Mouse (Mus musculus): Measurements from ENCODE around the gene Entpd2. TPM values are rescaled to one million over a fixed set of nuclear protein-coding genes. Genes with fewer than 3 reads are reported as not detected.

The Entpd2 gene
- polyA plus RNA-seq, 2 experiments: 2.6 to 3.3 TPM

DNA sequence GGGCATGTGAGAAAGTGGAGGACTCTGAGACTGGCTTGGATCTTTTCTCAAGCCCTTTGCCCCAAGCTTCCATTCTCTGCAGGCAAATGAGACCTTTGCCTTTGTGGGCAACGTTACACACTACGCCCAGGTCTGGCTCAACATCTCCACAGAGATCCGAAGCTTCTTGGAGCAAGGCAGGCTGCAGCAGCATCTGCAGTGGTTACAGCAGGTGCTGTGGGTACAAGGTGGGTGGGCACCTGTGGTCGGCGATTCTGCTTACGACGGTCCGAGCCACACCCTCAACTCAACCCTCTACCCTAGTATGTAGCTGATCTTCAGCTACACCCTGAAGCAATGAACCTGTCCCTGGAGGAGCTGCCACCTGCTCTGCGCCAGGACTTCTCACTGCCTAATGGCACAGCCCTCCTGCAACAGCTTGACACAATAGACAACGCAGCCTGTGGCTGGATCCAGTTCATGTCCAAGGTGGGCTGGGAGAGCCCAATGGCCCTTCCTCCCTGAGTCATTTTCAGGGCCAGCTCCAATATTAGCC is 40.7 kb downstream of the Entpd2 start:
- ATAC-seq (ENCODE audit: low FRiP score, low read depth): no peak
- Histone ChIP-seq H3K4me3 (replicated peaks; ENCODE audit: low read length) (no peak overlapping the region), H3K27ac (replicated peaks; ENCODE audit: low read depth, low read length) (no peak overlapping the region), H3K27me3 (ENCODE audit: control insufficient read depth, insufficient read depth, low read length) (no peaks in the 10 kb centered on the region), H3K9me3 (ENCODE audit: control insufficient read depth, low read length) (no peaks in the 10 kb centered on the region), H3K36me3 (ENCODE audit: control insufficient read depth, insufficient read depth, low read length) (no peaks in the 10 kb centered on the region), H3K4me2 (replicated peaks; ENCODE audit: low read depth, low read length, severe bottlenecking) (no peak overlapping the region), H3K4me1 (ENCODE audit: control insufficient read depth, insufficient read depth, low read length) (no peaks in the 10 kb centered on the region), H3K9ac (ENCODE audit: low read depth, low read length, severe bottlenecking) (no peak overlapping the region)
- WGBS: 88% methylated on average over 10 of the region's 10 CpGs
- no peak for DNase-seq (ENCODE audit: low spot score)
- TF ChIP-seq POLR2A (IDR thresholded peaks at IDR 0.05; ENCODE audit: borderline replicate concordance, extremely low read depth, insufficient read depth, insufficient read length): no peak

DNA sequence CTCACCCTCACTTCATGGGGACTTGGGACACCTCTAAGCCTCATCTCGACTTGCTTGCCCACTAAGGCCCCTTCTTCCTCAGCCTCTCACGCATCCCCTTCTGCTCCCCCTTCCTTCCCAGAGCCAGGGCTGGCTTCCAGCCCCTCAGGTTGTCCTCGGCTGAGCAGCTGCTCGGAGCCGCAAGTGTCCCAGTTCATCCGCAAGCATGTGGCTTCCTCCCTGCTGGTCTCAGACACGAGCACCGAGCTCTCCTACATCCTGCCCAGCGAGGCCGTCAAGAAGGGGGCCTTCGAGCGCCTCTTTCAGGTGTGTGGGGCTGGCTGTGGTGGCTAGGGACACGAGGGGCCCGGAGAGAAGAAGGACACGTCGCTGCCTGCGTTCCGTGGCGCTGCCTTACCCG is 45.4 kb downstream of the Entpd2 start:
- no peak for TF ChIP-seq POLR2A (IDR thresholded peaks at IDR 0.05; ENCODE audit: borderline replicate concordance, extremely low read depth, insufficient read depth, insufficient read length)
- no peak for DNase-seq (ENCODE audit: low spot score)
- H3K4me1 ChIP-seq (ENCODE audit: control insufficient read depth, insufficient read depth, low read length): no peaks in the 10 kb centered on the region
- H3K36me3 ChIP-seq (ENCODE audit: control insufficient read depth, insufficient read depth, low read length): 0 out of 2 replicates have a peak, but pooled peaks cover 10% of the 10 kb centered on the region
- no peak overlapping the region; the same call in 1 of the 2 replicates for H3K9ac ChIP-seq (ENCODE audit: low read depth, low read length, severe bottlenecking)
- no peaks in the 10 kb centered on the region for H3K9me3 ChIP-seq (ENCODE audit: control insufficient read depth, low read length)
- no peaks in the 10 kb centered on the region for H3K27me3 ChIP-seq (ENCODE audit: control insufficient read depth, insufficient read depth, low read length)
- no peak for ATAC-seq (ENCODE audit: low FRiP score, low read depth)
- no peak overlapping the region for H3K4me3 ChIP-seq (replicated peaks; ENCODE audit: low read length)
- no peak overlapping the region for H3K27ac ChIP-seq (replicated peaks; ENCODE audit: low read depth, low read length)
- 83% methylated on average over 20 of the region's 20 CpGs for WGBS
- no peak overlapping the region for H3K4me2 ChIP-seq (replicated peaks; ENCODE audit: low read depth, low read length, severe bottlenecking)

DNA sequence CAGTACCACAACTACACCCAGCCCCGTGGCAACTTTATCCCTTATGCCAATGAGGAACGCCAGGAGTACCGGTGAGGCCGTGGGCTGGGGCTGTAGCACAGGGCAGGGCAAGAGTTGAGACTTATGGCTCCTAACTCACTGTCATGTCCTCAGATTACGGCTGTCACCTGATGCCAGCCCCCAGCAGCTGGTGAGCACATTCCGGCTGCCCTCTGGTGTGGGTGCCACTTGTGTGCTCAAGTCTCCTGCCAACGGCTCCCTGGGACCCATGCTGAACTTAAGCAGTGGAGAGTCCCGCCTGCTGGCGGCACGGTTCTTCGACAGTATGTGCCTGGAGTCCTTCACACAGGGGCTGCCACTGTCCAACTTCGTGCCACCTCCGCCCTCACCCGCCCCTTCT is 47.0 kb downstream of the Entpd2 start:
- Histone ChIP-seq H3K36me3 (ENCODE audit: control insufficient read depth, insufficient read depth, low read length) (0 out of 2 replicates have a peak, but pooled peaks cover 10% of the 10 kb centered on the region), H3K4me1 (ENCODE audit: control insufficient read depth, insufficient read depth, low read length) (no peaks in the 10 kb centered on the region), H3K9me3 (ENCODE audit: control insufficient read depth, low read length) (no peaks in the 10 kb centered on the region), H3K27me3 (ENCODE audit: control insufficient read depth, insufficient read depth, low read length) (no peaks in the 10 kb centered on the region), H3K27ac (replicated peaks; ENCODE audit: low read depth, low read length) (no peak overlapping the region), H3K9ac (ENCODE audit: low read depth, low read length, severe bottlenecking) (no peak overlapping the region), H3K4me2 (replicated peaks; ENCODE audit: low read depth, low read length, severe bottlenecking) (no peak overlapping the region), H3K4me3 (replicated peaks; ENCODE audit: low read length) (no peak overlapping the region)
- ATAC-seq (ENCODE audit: low FRiP score, low read depth) (no peak), DNase-seq (ENCODE audit: low spot score) (no peak)
- 88% methylated on average over 14 of the region's 14 CpGs for WGBS
- TF ChIP-seq POLR2A (IDR thresholded peaks at IDR 0.05; ENCODE audit: borderline replicate concordance, extremely low read depth, insufficient read depth, insufficient read length): no peak

Small RNA genes within 50 kb of the gene (microRNA-seq; reads per million reads assigned to microRNA genes)
- gene Mir3087: not detected

Other genes starting within 250 kb of the Entpd2 start
Only the 30 nearest of the 40 such genes appear.
- not detected in 2 replicates for gene Fam166a, start 177.1 kb upstream of the Entpd2 start, polyA plus RNA-seq (2012; rRNA removed)
- gene Fam166a, start 177.1 kb upstream of the Entpd2 start, polyA plus RNA-seq (2014; fragmentation: Nextera tagmentation; extraction: Ambion mirVana): 0.17 TPM in 1 of 2 replicates, not detected in the other
- gene Tubb4b, start 171.2 kb upstream of the Entpd2 start, polyA plus RNA-seq (2012; rRNA removed): 501 and 550 TPM in 2 replicates
- gene Tubb4b, start 171.2 kb upstream of the Entpd2 start, polyA plus RNA-seq (2014; fragmentation: Nextera tagmentation; extraction: Ambion mirVana): 404 and 419 TPM in 2 replicates
- 0.19 TPM in 1 of 2 replicates, not detected in the other for gene Slc34a3, start 161.5 kb upstream of the Entpd2 start, polyA plus RNA-seq (2012; rRNA removed)
- not detected in 2 replicates for gene Slc34a3, start 161.5 kb upstream of the Entpd2 start, polyA plus RNA-seq (2014; fragmentation: Nextera tagmentation; extraction: Ambion mirVana)
- 0.05 TPM in 1 of 2 replicates, not detected in the other for gene Rnf224, start 159.1 kb upstream of the Entpd2 start, polyA plus RNA-seq (2012; rRNA removed)
- gene Rnf224, start 159.1 kb upstream of the Entpd2 start, polyA plus RNA-seq (2014; fragmentation: Nextera tagmentation; extraction: Ambion mirVana): not detected in 2 replicates
- gene Rnf208, start 153.6 kb upstream of the Entpd2 start, polyA plus RNA-seq (2012; rRNA removed): 14.8 and 19.1 TPM in 2 replicates
- gene Rnf208, start 153.6 kb upstream of the Entpd2 start, polyA plus RNA-seq (2014; fragmentation: Nextera tagmentation; extraction: Ambion mirVana): 13.0 and 15.8 TPM in 2 replicates
- gene Cysrt1, start 153.4 kb upstream of the Entpd2 start, polyA plus RNA-seq (2012; rRNA removed): 0.65 and 1.5 TPM in 2 replicates
- gene Cysrt1, start 153.4 kb upstream of the Entpd2 start, polyA plus RNA-seq (2014; fragmentation: Nextera tagmentation; extraction: Ambion mirVana): 2.8 and 7.6 TPM in 2 replicates
- 19.2 and 24.6 TPM in 2 replicates for gene AL732309.1, start 149.0 kb upstream of the Entpd2 start, polyA plus RNA-seq (2012; rRNA removed)
- 6.4 and 8.3 TPM in 2 replicates for gene AL732309.1, start 149.0 kb upstream of the Entpd2 start, polyA plus RNA-seq (2014; fragmentation: Nextera tagmentation; extraction: Ambion mirVana)
- 29.7 and 33.9 TPM in 2 replicates for gene Tmem203, start 140.4 kb upstream of the Entpd2 start, polyA plus RNA-seq (2012; rRNA removed)
- 16.3 and 21.8 TPM in 2 replicates for gene Tmem203, start 140.4 kb upstream of the Entpd2 start, polyA plus RNA-seq (2014; fragmentation: Nextera tagmentation; extraction: Ambion mirVana)
- gene Tprn, start 133.3 kb upstream of the Entpd2 start, polyA plus RNA-seq (2012; rRNA removed): 4.9 and 6.0 TPM in 2 replicates
- 6.1 and 6.8 TPM in 2 replicates for gene Tprn, start 133.3 kb upstream of the Entpd2 start, polyA plus RNA-seq (2014; fragmentation: Nextera tagmentation; extraction: Ambion mirVana)
- gene Ssna1, start 123.4 kb upstream of the Entpd2 start, polyA plus RNA-seq (2012; rRNA removed): 124 and 135 TPM in 2 replicates
- gene Ssna1, start 123.4 kb upstream of the Entpd2 start, polyA plus RNA-seq (2014; fragmentation: Nextera tagmentation; extraction: Ambion mirVana): 254 and 267 TPM in 2 replicates
- gene Anapc2, start 123.4 kb upstream of the Entpd2 start, polyA plus RNA-seq (2012; rRNA removed): 121 and 165 TPM in 2 replicates
- 117 and 126 TPM in 2 replicates for gene Anapc2, start 123.4 kb upstream of the Entpd2 start, polyA plus RNA-seq (2014; fragmentation: Nextera tagmentation; extraction: Ambion mirVana)
- gene Tmem210, start 107.7 kb upstream of the Entpd2 start, polyA plus RNA-seq (2012; rRNA removed): not detected in 2 replicates
- not detected in 2 replicates for gene Tmem210, start 107.7 kb upstream of the Entpd2 start, polyA plus RNA-seq (2014; fragmentation: Nextera tagmentation; extraction: Ambion mirVana)
- gene Lrrc26, start 106.0 kb upstream of the Entpd2 start, polyA plus RNA-seq (2012; rRNA removed): 0.09 TPM in 1 of 2 replicates, not detected in the other
- gene Lrrc26, start 106.0 kb upstream of the Entpd2 start, polyA plus RNA-seq (2014; fragmentation: Nextera tagmentation; extraction: Ambion mirVana): 0.15 TPM in 1 of 2 replicates, not detected in the other
- gene Grin1, start 76.7 kb upstream of the Entpd2 start, polyA plus RNA-seq (2012; rRNA removed): 0.34 and 0.42 TPM in 2 replicates
- 0.43 and 1.3 TPM in 2 replicates for gene Grin1, start 76.7 kb upstream of the Entpd2 start, polyA plus RNA-seq (2014; fragmentation: Nextera tagmentation; extraction: Ambion mirVana)
- 34.8 and 35.3 TPM in 2 replicates for gene Man1b1, start 63.5 kb upstream of the Entpd2 start, polyA plus RNA-seq (2012; rRNA removed)
- gene Man1b1, start 63.5 kb upstream of the Entpd2 start, polyA plus RNA-seq (2014; fragmentation: Nextera tagmentation; extraction: Ambion mirVana): 70.2 and 83.5 TPM in 2 replicates
- 43.6 and 50.6 TPM in 2 replicates for gene Dpp7, start 39.5 kb upstream of the Entpd2 start, polyA plus RNA-seq (2012; rRNA removed)
- gene Dpp7, start 39.5 kb upstream of the Entpd2 start, polyA plus RNA-seq (2014; fragmentation: Nextera tagmentation; extraction: Ambion mirVana): 24.7 and 25.8 TPM in 2 replicates
- gene Uap1l1, start 30.2 kb upstream of the Entpd2 start, polyA plus RNA-seq (2012; rRNA removed): 8.2 and 10.7 TPM in 2 replicates
- gene Uap1l1, start 30.2 kb upstream of the Entpd2 start, polyA plus RNA-seq (2014; fragmentation: Nextera tagmentation; extraction: Ambion mirVana): 15.8 and 17.6 TPM in 2 replicates
- gene Sapcd2, start 23.6 kb upstream of the Entpd2 start, polyA plus RNA-seq (2012; rRNA removed): 42.5 and 59.7 TPM in 2 replicates
- gene Sapcd2, start 23.6 kb upstream of the Entpd2 start, polyA plus RNA-seq (2014; fragmentation: Nextera tagmentation; extraction: Ambion mirVana): 33.1 and 35.9 TPM in 2 replicates
- 76.2 TPM in 2 replicates for gene Npdc1, start 3.5 kb downstream of the Entpd2 start, polyA plus RNA-seq (2012; rRNA removed)
- 38.9 and 42.9 TPM in 2 replicates for gene Npdc1, start 3.5 kb downstream of the Entpd2 start, polyA plus RNA-seq (2014; fragmentation: Nextera tagmentation; extraction: Ambion mirVana)
- gene Fut7, start 27.4 kb downstream of the Entpd2 start, polyA plus RNA-seq (2012; rRNA removed): 0.05 and 0.11 TPM in 2 replicates
- gene Fut7, start 27.4 kb downstream of the Entpd2 start, polyA plus RNA-seq (2014; fragmentation: Nextera tagmentation; extraction: Ambion mirVana): not detected in 2 replicates
- 15.3 and 17.4 TPM in 2 replicates for gene Abca2, start 32.8 kb downstream of the Entpd2 start, polyA plus RNA-seq (2012; rRNA removed)
- gene Abca2, start 32.8 kb downstream of the Entpd2 start, polyA plus RNA-seq (2014; fragmentation: Nextera tagmentation; extraction: Ambion mirVana): 5.9 and 7.4 TPM in 2 replicates
- gene Clic3, start 61.0 kb downstream of the Entpd2 start, polyA plus RNA-seq (2012; rRNA removed): 7.7 and 10.9 TPM in 2 replicates
- gene Clic3, start 61.0 kb downstream of the Entpd2 start, polyA plus RNA-seq (2014; fragmentation: Nextera tagmentation; extraction: Ambion mirVana): 13.4 and 22.5 TPM in 2 replicates
- gene Paxx, start 65.2 kb downstream of the Entpd2 start, polyA plus RNA-seq (2012; rRNA removed): 65.6 and 71.0 TPM in 2 replicates
- gene Paxx, start 65.2 kb downstream of the Entpd2 start, polyA plus RNA-seq (2014; fragmentation: Nextera tagmentation; extraction: Ambion mirVana): 34.0 and 44.9 TPM in 2 replicates
- 0.87 and 2.4 TPM in 2 replicates for gene Ptgds, start 74.2 kb downstream of the Entpd2 start, polyA plus RNA-seq (2012; rRNA removed)
- 4.0 and 4.1 TPM in 2 replicates for gene Ptgds, start 74.2 kb downstream of the Entpd2 start, polyA plus RNA-seq (2014; fragmentation: Nextera tagmentation; extraction: Ambion mirVana)
- not detected in 2 replicates for gene Lcn12, start 98.0 kb downstream of the Entpd2 start, polyA plus RNA-seq (2012; rRNA removed)
- not detected in 2 replicates for gene Lcn12, start 98.0 kb downstream of the Entpd2 start, polyA plus RNA-seq (2014; fragmentation: Nextera tagmentation; extraction: Ambion mirVana)
- gene Fbxw5, start 104.9 kb downstream of the Entpd2 start, polyA plus RNA-seq (2012; rRNA removed): 46.2 and 49.2 TPM in 2 replicates
- gene Fbxw5, start 104.9 kb downstream of the Entpd2 start, polyA plus RNA-seq (2014; fragmentation: Nextera tagmentation; extraction: Ambion mirVana): 70.0 and 76.9 TPM in 2 replicates
- gene C8g, start 105.8 kb downstream of the Entpd2 start, polyA plus RNA-seq (2012; rRNA removed): 4.2 and 5.5 TPM in 2 replicates
- 4.4 and 4.6 TPM in 2 replicates for gene C8g, start 105.8 kb downstream of the Entpd2 start, polyA plus RNA-seq (2014; fragmentation: Nextera tagmentation; extraction: Ambion mirVana)
- gene Traf2, start 151.1 kb downstream of the Entpd2 start, polyA plus RNA-seq (2012; rRNA removed): 18.0 and 18.9 TPM in 2 replicates
- gene Traf2, start 151.1 kb downstream of the Entpd2 start, polyA plus RNA-seq (2014; fragmentation: Nextera tagmentation; extraction: Ambion mirVana): 29.2 and 35.6 TPM in 2 replicates
- gene Edf1, start 162.0 kb downstream of the Entpd2 start, polyA plus RNA-seq (2012; rRNA removed): 116 and 174 TPM in 2 replicates
- gene Edf1, start 162.0 kb downstream of the Entpd2 start, polyA plus RNA-seq (2014; fragmentation: Nextera tagmentation; extraction: Ambion mirVana): 325 and 331 TPM in 2 replicates
- 10.9 and 15.0 TPM in 2 replicates for gene Mamdc4, start 179.0 kb downstream of the Entpd2 start, polyA plus RNA-seq (2012; rRNA removed)
- gene Mamdc4, start 179.0 kb downstream of the Entpd2 start, polyA plus RNA-seq (2014; fragmentation: Nextera tagmentation; extraction: Ambion mirVana): 1.4 and 1.8 TPM in 2 replicates

Measured in limb, embryonic 14.5 days (tissue).